Mouse (Mus musculus): Measurements from ENCODE around the gene Nsun4.

DNA sequence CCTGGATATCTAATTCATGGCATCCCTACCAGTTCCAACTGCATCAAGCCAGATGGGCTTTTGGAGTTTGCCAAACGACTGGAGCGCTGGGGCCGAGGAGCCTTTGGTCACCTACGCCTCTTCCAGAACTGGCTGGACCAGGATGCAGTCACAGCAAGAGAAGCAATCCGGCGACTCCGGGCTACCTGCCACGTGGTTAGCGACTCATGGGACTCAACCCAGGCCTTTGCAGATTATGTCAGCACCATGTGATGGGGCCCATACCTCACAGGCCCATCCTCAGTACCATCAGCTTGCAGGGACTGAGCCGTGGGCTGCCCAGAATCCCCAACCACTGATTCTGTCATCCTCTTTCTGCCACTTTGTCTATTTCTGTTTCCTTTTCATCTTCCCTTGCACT lies 42.6 kb upstream of the Nsun4 start:
- TF ChIP-seq CTCF (IDR thresholded peaks at IDR 0.05; ENCODE audit: low read depth, low read length) (no peak), POLR2A (IDR thresholded peaks at IDR 0.05; ENCODE audit: extremely low read depth, insufficient read depth, low read length) (no peak)

All from liver, adult 2 months (tissue).